Mouse (Mus musculus): Measurements from ENCODE around the gene Arl8a.
A peak's percentile ranks its signal among the peaks of the same experiment; 100 is the strongest.

The Arl8a gene

DNA sequence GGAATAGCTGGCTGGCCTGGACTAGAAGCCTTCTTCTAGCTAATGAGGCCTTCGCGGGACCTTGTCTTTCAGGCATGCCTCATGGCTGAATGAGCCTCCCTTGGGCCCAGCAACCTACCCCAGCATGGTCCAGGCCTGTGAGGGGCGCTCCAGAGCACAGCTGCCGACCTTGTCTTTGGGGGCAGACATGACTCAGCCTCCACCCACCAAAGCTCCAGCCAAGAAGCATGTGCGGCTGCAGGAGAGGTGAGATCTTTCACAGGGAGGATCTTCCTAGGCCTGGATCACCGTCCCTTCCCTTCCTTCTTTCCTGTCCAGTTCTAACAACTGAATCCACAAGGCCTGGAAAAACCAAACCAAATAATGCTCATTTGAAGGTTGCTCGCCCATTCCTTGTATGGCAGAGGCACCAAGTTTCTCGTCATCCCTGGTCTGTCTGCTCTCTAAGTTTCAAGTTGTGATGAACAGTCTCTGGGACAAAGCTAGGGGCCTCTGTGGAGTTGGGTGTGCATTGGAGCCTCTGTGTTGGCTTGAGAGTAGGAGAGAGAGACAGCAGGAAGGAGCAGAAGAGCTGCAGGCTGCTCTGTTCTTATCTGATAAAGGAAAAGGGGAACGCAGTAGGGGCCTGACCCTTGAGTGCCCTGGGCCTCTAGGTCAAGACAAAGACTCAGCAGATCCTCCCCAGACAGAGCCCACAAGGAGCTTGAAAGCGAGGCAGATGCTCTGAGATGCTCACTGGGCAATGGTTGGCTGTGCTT is 12.8 kb upstream of the Arl8a start:
- DNase-seq (ENCODE audit: low spot score in 2 of 2), result no peak

DNA sequence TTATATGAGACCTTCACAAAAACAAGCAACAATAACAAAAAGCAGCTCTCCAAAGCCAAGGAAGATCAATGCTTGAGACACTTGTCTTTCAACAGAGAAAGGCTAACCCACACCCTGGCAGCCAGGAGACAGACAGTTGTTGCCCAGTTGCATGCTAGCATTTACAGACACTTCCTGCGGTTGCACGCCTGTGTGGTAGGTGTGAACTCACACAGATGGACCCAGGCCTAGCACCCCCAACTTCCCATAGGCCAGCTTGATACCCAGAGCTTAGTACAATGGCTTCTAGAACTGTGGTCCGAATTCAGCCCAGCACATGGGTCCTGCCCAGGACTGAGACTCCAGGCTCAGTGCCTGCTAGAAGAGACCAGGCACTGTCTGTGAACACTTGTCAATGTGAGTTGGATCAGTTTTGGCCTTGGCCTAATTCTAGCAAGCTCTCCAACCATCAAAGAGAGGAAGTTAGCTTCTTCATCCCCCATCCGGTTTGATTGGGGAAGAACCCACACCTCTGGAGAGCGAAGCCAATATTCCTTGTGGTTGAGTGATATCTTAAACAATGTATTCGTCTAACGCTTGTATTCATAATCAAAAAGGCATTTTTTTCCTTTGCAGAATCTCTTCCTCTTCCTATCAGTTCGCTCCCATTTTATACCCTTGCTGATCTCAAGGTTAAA is 11.4 kb upstream of the Arl8a start:
- DNase-seq (ENCODE audit: low spot score in 2 of 2), result no peak

- DNase-seq (ENCODE audit: low spot score in 2 of 2), result peak; percentile 65 to 67
Measured at GRCm38 (mm10) chr1:135136500-135136899, 10.1 kb upstream of the Arl8a start.

GRCm38 (mm10) chr1:135139906-135140305 is 6.7 kb upstream of the Arl8a start:
- no peak for DNase-seq (ENCODE audit: low spot score in 2 of 2)

- DNase-seq (ENCODE audit: low spot score in 2 of 2), result no peak
Measured at GRCm38 (mm10) chr1:135142452-135142851, 4.2 kb upstream of the Arl8a start.

DNA sequence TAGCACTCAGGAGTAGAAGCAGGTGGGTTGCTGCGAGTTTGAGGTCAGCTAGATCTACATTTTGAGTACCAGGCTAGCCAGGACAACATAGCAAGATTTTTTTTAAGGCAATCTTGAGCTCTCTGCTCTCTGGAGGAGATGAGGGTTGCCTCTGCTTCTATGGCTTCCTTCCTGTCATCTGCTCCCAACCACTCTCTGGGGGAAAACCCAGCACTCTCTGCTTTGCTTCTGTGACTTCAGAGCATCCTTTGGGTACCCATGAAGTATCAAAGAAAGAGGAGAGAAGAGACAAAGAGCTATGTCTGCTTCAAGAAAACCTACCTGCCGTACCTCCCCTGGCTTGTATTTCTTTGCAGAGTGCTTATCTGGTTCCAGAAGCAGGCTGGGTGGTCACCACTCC is 2.7 kb upstream of the Arl8a start:
- DNase-seq (ENCODE audit: low spot score in 2 of 2), result no peak

GRCm38 (mm10) chr1:135146946-135147701 is 500 bp downstream of the Arl8a start:
- DNase-seq (ENCODE audit: low spot score in 2 of 2), result peak; percentile 59 to 63

GRCm38 (mm10) chr1:135147702-135148058 is 1.1 kb downstream of the Arl8a start:
- no peak for DNase-seq (ENCODE audit: low spot score in 2 of 2)

GRCm38 (mm10) chr1:135148476-135148875 is 1.9 kb downstream of the Arl8a start:
- no peak for DNase-seq (ENCODE audit: low spot score in 2 of 2)

DNA sequence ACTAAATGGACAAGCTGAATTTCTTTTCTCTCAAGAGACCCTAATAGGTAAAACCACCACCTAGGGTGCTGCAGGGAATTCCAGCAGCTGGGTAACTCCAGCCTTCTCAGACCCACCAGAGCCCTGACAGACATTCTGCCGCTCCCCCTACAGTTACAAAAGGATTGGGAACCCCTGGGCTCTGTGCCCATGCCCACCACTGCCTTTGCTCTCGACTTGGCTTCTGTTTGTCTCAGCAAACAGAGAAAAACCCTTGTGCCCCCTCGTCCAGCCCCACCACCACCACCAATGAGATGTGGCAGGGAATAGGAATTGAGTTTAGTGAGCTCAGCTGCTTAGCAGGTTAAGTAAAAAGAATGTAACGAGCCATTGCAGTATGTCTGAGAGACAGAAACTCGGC is 2.4 kb downstream of the Arl8a start:
- DNase-seq (ENCODE audit: low spot score in 2 of 2), result no peak

- no peak for DNase-seq (ENCODE audit: low spot score in 2 of 2)
Measured at GRCm38 (mm10) chr1:135154011-135154410, 7.4 kb downstream of the Arl8a start.

GRCm38 (mm10) chr1:135154411-135154959 is 7.9 kb downstream of the Arl8a start:
- peak; percentile 67 to 75 for DNase-seq (ENCODE audit: low spot score in 2 of 2)

- no peak for DNase-seq (ENCODE audit: low spot score in 2 of 2)
Measured at GRCm38 (mm10) chr1:135156300-135156699, 9.7 kb downstream of the Arl8a start.

DNA sequence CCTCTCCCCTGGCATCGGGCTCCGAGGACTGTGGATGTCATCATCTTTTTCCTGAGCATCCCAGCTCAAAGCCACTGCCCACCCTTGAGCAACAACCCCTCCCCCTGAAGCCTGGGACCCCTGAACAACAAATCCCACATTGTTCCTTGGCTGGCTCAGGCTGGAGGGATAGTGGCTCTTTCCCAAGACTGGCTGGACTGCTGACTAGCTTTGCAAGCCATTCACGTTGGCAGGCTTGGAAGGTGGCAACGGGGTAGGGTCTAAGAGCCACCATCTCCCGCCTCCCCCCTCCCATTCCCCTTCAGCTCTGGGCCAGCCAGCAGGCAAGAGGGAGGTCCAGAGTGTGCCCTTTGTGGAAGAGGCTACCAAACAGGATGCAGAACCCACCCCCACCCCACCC is 12.0 kb downstream of the Arl8a start:
- no peak for DNase-seq (ENCODE audit: low spot score in 2 of 2)

DNA sequence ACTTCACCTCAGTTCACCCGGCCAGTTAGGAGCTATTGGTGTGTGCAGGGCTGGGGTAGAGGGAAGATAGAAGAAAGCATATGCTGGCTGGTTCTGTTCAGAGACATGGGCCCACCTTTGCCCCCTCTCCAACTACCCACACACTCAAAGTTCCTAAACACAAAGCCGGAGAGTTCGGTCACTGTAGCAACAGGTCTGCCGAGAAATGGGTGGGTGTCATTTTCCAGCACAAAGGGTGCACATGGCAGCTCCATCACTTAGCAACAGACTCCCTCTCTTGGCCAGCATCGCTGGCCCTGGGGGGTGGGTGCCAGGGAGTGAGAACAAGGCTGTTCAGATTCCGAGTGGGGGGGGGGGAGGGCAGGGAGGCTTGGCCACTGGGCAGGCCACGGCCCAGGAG is 12.4 kb downstream of the Arl8a start:
- no peak for DNase-seq (ENCODE audit: low spot score in 2 of 2)

GRCm38 (mm10) chr1:135159556-135160123 is 13.0 kb downstream of the Arl8a start:
- no peak for DNase-seq (ENCODE audit: low spot score in 2 of 2)

DNA sequence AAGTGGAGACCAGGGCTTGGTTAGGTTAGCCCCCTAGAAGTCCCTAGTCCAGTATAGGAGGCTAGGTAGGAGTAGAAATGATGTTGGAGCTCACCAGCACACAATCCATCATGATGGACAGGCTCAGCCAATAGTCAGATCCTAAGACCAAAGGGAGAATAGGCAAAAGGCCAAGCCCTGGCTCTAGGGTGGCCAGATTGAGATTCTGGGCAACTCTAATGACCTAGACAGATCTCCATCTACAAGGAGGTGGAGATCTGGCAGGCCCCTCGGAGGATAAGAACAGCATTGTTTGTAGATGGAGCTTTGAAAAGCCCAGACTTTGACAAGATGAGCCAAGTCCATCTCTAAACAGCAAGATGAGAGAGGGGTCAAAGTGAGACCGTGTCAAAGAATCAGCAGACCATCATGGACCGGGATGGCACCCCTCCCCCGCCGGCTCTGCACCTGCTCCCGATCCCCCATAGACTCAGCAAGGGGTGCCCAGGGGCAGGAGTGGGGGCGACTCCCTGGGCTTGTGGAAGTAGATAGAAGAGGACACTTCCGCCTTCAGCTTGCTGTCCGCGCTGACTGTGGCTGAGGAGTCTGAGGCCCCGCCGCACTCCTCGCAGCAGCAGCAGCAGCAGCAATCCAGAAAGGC is 13.9 kb downstream of the Arl8a start:
- no peak for DNase-seq (ENCODE audit: low spot score in 2 of 2)

GRCm38 (mm10) chr1:135162720-135163119 is 16.1 kb downstream of the Arl8a start:
- no peak for DNase-seq (ENCODE audit: low spot score in 2 of 2)

GRCm38 (mm10) chr1:135167435-135167834 is 20.8 kb downstream of the Arl8a start, which contains the start of gene Gpr37l1:
Gene Gpr37l1 (minus strand): TSS chr1:135167681.
- DNase-seq (ENCODE audit: low spot score in 2 of 2), result no peak

- no peak for DNase-seq (ENCODE audit: low spot score in 2 of 2)
Measured at GRCm38 (mm10) chr1:135168453-135169200, 22.0 kb downstream of the Arl8a start.

Data from frontal cortex, postnatal 25 days (tissue).